Mouse (Mus musculus) forebrain, postnatal 0 days (tissue): ENCODE data around the gene Pomt1. TPM values are rescaled to one million over a fixed set of nuclear protein-coding genes. Genes with fewer than 3 reads are reported as not detected.
"Not testable (repeated sequence)": the region's sequence is repeated elsewhere in the genome, so short reads cannot be mapped to it uniquely, and the experiment has no call there.

ENCODE experiments used
- ATAC-seq: fragments of 200-750 bp; cut with Nextera tagmentation; 2 replicates; pipeline ENCODE4 v1.8.0; 2017; ENCODE audit warnings: mild to moderate bottlenecking, moderate library complexity
- DNase-seq: peaks from one replicate; pipeline ENCODE4 v3.0.0-alpha.2; 2015
- H3K27ac ChIP-seq: fragments of 300-500 bp; sonication (generic); 2 replicates; pipeline ENCODE4 v1.5.1; 2014; ENCODE audit warnings: low read depth, mild to moderate bottlenecking, antibody characterized with exemption, low read length, moderate library complexity, mixed read lengths
- H3K27me3 ChIP-seq: fragments of 300-500 bp; sonication (generic); 2 replicates; pipeline ENCODE4 v1.6.1; 2014; ENCODE audit warnings: mild to moderate bottlenecking, low read length, mixed read lengths; ENCODE audit not compliant: insufficient read depth
- H3K36me3 ChIP-seq: fragments of 300-500 bp; sonication (generic); 2 replicates; pipeline ENCODE4 v1.6.1; 2014; ENCODE audit warnings: mild to moderate bottlenecking, moderate library complexity; ENCODE audit not compliant: insufficient read depth
- H3K4me1 ChIP-seq: fragments of 300-500 bp; sonication (generic); 2 replicates; pipeline ENCODE4 v1.6.1; 2014; ENCODE audit warnings: antibody characterized with exemption; ENCODE audit not compliant: insufficient read depth
- H3K4me2 ChIP-seq: fragments of 300-500 bp; sonication (generic); 2 replicates; pipeline ENCODE4 v1.6.1; 2014; ENCODE audit warnings: low read depth, mild to moderate bottlenecking, moderate library complexity
- H3K4me3 ChIP-seq: fragments of 300-500 bp; sonication (generic); 2 replicates; pipeline ENCODE4 v1.5.1; 2014; ENCODE audit warnings: low read depth, low read length, mixed read lengths
- H3K9ac ChIP-seq: fragments of 300-500 bp; sonication (generic); 2 replicates; pipeline ENCODE4 v1.6.1; 2014; ENCODE audit warnings: mild to moderate bottlenecking
- H3K9me3 ChIP-seq: fragments of 300-500 bp; sonication (generic); 2 replicates; pipeline ENCODE4 v1.6.1; 2016; ENCODE audit warnings: low read length
- CTCF ChIP-seq: sonication (generic); IDR thresholded peaks from 2 replicates; pipeline ENCODE4 v1.5.1; 2016; ENCODE audit warnings: antibody characterized with exemption, control low read depth, low read depth
- WGBS: fragments of 180-500 bp; shearing (Covaris S2); extraction: QIAGEN DNeasy Blood & Tissue Kit; methylation state at CpG from one replicate; pipeline ENCODE4 v1.1.7; 2014; 5-methylcytosine and 5-hydroxymethylcytosine counted together
- polyA plus RNA-seq: library from polyadenylated mRNA; unstranded; fragments of >200 nt; fragmentation: Nextera tagmentation; extraction: Ambion mirVana; gene quantifications from 2 replicates; pipeline ENCODE4 v1.2.1, GENCODE M21; 2015
- total RNA-seq: library from RNA; depleted of rRNA; stranded (reverse); fragments of >200 nt; gene quantifications from 2 replicates; pipeline ENCODE4 v1.2.3, GENCODE M21; 2014; rRNA removed

Pomt1 gene
- total and polyA plus RNA-seq, 2 experiments from 2014 or later, result 19.8 to 38.5 TPM

DNA sequence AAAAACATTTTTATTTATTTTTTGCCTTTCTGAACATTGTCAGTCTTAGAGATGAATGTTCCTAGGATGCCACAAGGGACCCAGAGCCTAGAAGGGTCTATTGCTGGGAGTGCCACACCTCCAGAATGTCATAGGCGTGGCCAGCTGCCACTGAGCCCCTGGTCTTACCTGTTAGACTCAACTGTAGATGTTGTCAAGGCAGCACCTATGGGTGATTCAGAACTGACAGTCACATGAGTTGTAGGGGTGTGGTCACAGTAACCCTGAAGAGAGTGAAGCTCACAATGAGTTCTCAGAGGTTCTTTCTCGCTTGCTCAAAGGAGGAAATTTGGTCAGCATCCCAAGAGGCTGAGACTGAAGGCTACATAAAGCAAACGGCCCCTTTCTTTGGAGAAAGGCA, 58.9 kb downstream of the Pomt1 start:
- H3K4me3 ChIP-seq, result no peak overlapping the region
- DNase-seq, result no peak
- no peak for TF ChIP-seq CTCF
- no peaks in the 10 kb centered on the region for H3K4me1 ChIP-seq
- no peak overlapping the region for H3K4me2 ChIP-seq
- H3K27ac ChIP-seq, result no peak overlapping the region
- WGBS, result 91% methylated on average over 3 of the region's 3 CpGs
- no peak overlapping the region for H3K9ac ChIP-seq
- no peaks in the 10 kb centered on the region for H3K27me3 ChIP-seq
- H3K9me3 ChIP-seq, result no peaks in the 10 kb centered on the region
- no peak for ATAC-seq
- H3K36me3 ChIP-seq, result peaks cover 39% of the 10 kb centered on the region

DNA sequence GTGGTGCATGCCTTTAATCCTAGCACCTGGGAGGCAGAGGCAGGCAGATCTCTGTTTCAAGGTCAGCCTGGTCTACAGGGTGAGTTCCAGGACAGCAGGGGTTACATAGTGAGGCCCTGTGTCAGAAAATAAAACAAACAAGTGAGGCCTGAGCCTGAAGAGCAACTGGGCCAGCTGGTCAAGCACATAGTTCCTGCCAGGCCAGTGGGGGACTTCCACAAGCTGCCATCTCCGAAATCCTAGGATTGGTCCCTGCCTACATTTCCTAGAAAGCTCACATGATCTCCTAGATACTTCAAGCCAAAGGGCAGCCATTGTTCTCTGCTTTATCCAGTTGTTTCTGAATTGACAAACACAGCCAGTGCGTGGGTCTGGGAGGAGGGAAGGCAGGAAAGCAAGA, 59.5 kb downstream of the Pomt1 start:
- not testable (repeated sequence) for H3K27ac ChIP-seq, H3K9me3 ChIP-seq, H3K4me3 ChIP-seq, H3K4me1 ChIP-seq, H3K4me2 ChIP-seq, H3K9ac ChIP-seq, H3K27me3 ChIP-seq, ATAC-seq, DNase-seq
- 79% methylated on average over 2 of the region's 2 CpGs for WGBS
- H3K36me3 ChIP-seq, result peaks cover 41% of the 10 kb centered on the region

DNA sequence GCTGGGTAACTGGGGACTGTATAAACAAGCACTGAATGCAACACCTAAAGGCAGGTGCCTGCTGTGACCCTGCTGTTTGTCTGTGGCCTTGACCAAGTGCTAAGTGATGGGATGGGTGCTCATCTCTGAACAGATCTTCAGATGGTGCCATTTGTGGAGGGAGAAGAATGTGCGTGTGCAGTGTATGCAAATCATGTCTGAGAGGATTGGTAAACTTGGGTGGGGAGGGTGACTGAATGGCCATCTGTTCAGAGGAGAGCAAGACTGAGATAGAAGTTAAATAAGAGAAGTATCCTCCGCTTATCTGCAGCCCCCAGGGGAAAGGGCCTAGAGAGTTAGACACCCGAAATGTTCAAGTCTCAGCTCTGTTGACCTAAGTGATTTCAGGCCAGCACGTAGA, 63.1 kb downstream of the Pomt1 start:
- H3K4me2 ChIP-seq, result no peak overlapping the region
- peaks cover 69% of the 10 kb centered on the region for H3K36me3 ChIP-seq
- ATAC-seq (no peak), DNase-seq (no peak)
- no peaks in the 10 kb centered on the region for H3K27me3 ChIP-seq
- no peaks in the 10 kb centered on the region for H3K4me1 ChIP-seq
- H3K27ac ChIP-seq, result no peak overlapping the region
- no peak overlapping the region for H3K9ac ChIP-seq
- no peak for TF ChIP-seq CTCF
- H3K9me3 ChIP-seq, result no peaks in the 10 kb centered on the region
- H3K4me3 ChIP-seq, result no peak overlapping the region
- 89% methylated on average over 4 of the region's 4 CpGs for WGBS

DNA sequence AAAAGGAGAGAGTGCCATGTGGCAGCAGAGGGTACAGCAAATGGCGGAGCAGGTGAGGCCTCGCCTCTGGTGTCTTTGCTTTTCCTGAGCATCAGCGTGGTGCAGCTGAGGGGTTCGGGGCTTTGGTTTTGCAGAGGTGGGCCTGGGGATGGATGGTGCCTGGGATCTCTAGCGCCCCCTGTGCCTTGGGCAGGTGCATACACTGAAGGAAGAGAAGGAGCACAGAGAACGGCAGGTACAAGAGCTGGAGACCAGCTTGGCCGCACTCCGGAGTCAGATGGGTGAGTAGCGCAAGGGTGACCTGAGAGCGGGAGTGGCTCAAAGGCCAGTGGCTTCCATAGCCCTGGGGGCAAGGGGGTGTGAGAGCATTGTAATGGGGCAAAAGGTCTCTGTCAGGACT, 66.6 kb downstream of the Pomt1 start:
- H3K4me2 ChIP-seq, result no peak overlapping the region
- WGBS, result 90% methylated on average over 10 of the region's 10 CpGs
- H3K27me3 ChIP-seq, result no peaks in the 10 kb centered on the region
- no peaks in the 10 kb centered on the region for H3K9me3 ChIP-seq
- no peaks in the 10 kb centered on the region for H3K4me1 ChIP-seq
- no peak overlapping the region for H3K4me3 ChIP-seq
- ATAC-seq (no peak), DNase-seq (no peak)
- peaks cover 85% of the 10 kb centered on the region for H3K36me3 ChIP-seq
- H3K9ac ChIP-seq, result no peak overlapping the region
- H3K27ac ChIP-seq, result no peak overlapping the region
- peak; percentile 28; the same call in 1 of the 2 replicates for TF ChIP-seq CTCF

DNA sequence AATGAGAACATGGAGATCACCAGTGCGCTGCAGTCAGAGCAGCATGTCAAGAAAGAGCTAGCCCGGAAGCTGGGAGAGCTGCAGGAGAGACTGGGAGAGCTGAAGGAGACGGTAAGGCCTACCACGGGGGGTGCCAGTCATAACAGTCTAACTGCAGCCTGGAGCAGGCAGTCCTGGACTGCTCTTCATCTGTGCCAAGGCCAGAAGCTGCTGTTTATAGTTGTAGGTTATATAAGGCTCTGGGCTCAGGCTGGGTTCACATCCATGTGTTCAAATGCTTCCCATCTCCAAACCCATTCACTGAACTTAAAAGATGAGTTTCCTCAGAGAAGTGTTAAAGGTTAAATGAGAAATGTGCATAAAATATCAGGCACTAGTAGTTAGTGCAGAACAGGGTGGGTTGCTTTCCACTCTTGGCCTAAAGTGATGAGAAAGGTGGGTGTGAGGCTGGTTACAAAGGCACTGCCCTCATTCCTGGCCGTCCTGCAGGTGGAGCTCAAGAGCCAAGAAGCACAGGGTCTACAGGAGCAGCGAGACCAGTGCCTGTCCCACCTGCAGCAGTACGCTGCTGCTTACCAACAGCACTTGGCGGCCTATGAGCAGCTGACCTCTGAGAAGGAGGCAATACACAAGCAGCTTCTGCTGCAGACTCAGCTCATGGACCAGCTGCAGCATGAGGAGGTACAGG, 67.9 kb downstream of the Pomt1 start:
- DNase-seq (no peak), ATAC-seq (peak; percentile 35; the same call in 1 of the 2 replicates)
- H3K4me3 ChIP-seq, result no peak overlapping the region
- H3K9me3 ChIP-seq, result no peaks in the 10 kb centered on the region
- WGBS, result 55% methylated on average over 8 of the region's 8 CpGs
- no peak overlapping the region for H3K4me2 ChIP-seq
- no peaks in the 10 kb centered on the region for H3K27me3 ChIP-seq
- TF ChIP-seq CTCF, result peak; percentile 71
- H3K27ac ChIP-seq, result no peak overlapping the region
- no peaks in the 10 kb centered on the region for H3K4me1 ChIP-seq
- no peak overlapping the region for H3K9ac ChIP-seq
- H3K36me3 ChIP-seq, result peaks cover 81% of the 10 kb centered on the region

Other genes starting within 250 kb of the Pomt1 start
- 0.38 and 0.62 TPM in 2 replicates for gene Fam78a, start 151.7 kb upstream of the Pomt1 start, total RNA-seq
- 0.38 and 0.39 TPM in 2 replicates for gene Fam78a, start 151.7 kb upstream of the Pomt1 start, polyA plus RNA-seq
- 21.5 and 28.6 TPM in 2 replicates for gene Plpp7, start 141.1 kb upstream of the Pomt1 start, total RNA-seq
- gene Plpp7, start 141.1 kb upstream of the Pomt1 start, polyA plus RNA-seq, result 23.4 and 24.0 TPM in 2 replicates
- 92.1 and 131 TPM in 2 replicates for gene Prrc2b, start 85.5 kb upstream of the Pomt1 start, total RNA-seq
- 40.7 and 60.4 TPM in 2 replicates for gene Prrc2b, start 85.5 kb upstream of the Pomt1 start, polyA plus RNA-seq
- 121 and 134 TPM in 2 replicates for gene Uck1, start 23.6 kb downstream of the Pomt1 start, total RNA-seq
- gene Uck1, start 23.6 kb downstream of the Pomt1 start, polyA plus RNA-seq, result 92.7 and 105 TPM in 2 replicates
- 62.2 and 64.4 TPM in 2 replicates for gene Golga2, start 50.8 kb downstream of the Pomt1 start, total RNA-seq
- 16.3 and 22.1 TPM in 2 replicates for gene Golga2, start 50.8 kb downstream of the Pomt1 start, polyA plus RNA-seq
- gene Swi5, start 51.5 kb downstream of the Pomt1 start, total RNA-seq, result 290 and 323 TPM in 2 replicates
- 407 and 445 TPM in 2 replicates for gene Swi5, start 51.5 kb downstream of the Pomt1 start, polyA plus RNA-seq
- gene Ciz1, start 115.7 kb downstream of the Pomt1 start, total RNA-seq, result 62.6 and 78.2 TPM in 2 replicates
- gene Ciz1, start 115.7 kb downstream of the Pomt1 start, polyA plus RNA-seq, result 51.5 and 52.9 TPM in 2 replicates
- gene Dnm1, start 116.7 kb downstream of the Pomt1 start, total RNA-seq, result 76.2 and 106 TPM in 2 replicates
- gene Dnm1, start 116.7 kb downstream of the Pomt1 start, polyA plus RNA-seq, result 47.9 and 71.6 TPM in 2 replicates
- 197 and 210 TPM in 2 replicates for gene 1110008P14Rik, start 145.3 kb downstream of the Pomt1 start, total RNA-seq
- 160 and 186 TPM in 2 replicates for gene 1110008P14Rik, start 145.3 kb downstream of the Pomt1 start, polyA plus RNA-seq
- 0.54 and 1.2 TPM in 2 replicates for gene Lcn2, start 151.7 kb downstream of the Pomt1 start, total RNA-seq
- 0.63 and 1.0 TPM in 2 replicates for gene Lcn2, start 151.7 kb downstream of the Pomt1 start, polyA plus RNA-seq
- 32.1 and 37.5 TPM in 2 replicates for gene Ptges2, start 159.3 kb downstream of the Pomt1 start, total RNA-seq
- gene Ptges2, start 159.3 kb downstream of the Pomt1 start, polyA plus RNA-seq, result 54.9 and 58.6 TPM in 2 replicates
- 3.8 and 4.5 TPM in 2 replicates for gene Naif1, start 213.9 kb downstream of the Pomt1 start, total RNA-seq
- 2.4 and 3.9 TPM in 2 replicates for gene Naif1, start 213.9 kb downstream of the Pomt1 start, polyA plus RNA-seq
- 55.4 and 62.5 TPM in 2 replicates for gene Slc25a25, start 214.9 kb downstream of the Pomt1 start, total RNA-seq
- gene Slc25a25, start 214.9 kb downstream of the Pomt1 start, polyA plus RNA-seq, result 38.3 and 40.9 TPM in 2 replicates